Mouse (Mus musculus): ENCODE measurements around the gene Anxa4.

Anxa4 gene

GRCm38 (mm10) chr6:86749817-86750216, 43.6 kb downstream of the Anxa4 start:
- DNase-seq = no peak

DNA sequence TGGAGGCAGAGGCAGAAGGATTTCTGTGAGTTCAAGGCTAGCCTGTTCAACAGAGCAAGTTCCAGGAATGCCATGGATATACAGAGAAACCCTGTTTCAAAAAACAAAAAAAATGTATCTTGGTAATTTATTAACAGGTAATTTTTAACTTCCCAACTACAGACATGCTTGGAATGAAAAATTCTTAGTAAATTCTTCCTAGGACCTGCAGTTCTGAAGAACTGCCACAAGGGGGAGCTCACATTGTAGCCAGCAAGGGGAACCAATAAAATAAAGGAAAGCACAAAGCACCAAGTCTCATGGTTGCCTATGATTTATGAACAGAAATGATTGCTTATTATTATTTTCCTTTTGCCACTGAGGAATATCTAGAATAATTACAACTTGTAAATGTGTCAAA, 46.2 kb downstream of the Anxa4 start:
- peak; percentile 75 for DNase-seq

DNA sequence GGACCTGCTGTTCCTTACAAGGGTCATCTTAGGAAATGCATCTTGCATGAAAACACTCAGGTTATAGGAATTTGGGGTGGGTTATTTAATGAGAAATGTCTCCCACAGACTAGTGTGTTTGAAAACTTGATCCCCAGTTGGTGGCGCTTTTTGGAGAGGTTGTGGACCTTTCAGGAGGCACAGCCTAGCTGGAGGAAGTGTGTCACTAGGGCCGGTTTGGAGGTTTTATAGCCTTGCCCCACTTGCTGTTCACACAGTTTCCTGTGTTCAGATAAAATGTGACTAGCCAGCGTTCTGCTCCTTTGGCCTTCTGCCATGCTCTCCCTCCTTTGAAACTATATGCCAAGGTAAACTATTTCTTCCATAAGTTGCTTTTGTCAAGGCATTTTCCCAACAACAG, 52.7 kb downstream of the Anxa4 start:
- DNase-seq = no peak

DNA sequence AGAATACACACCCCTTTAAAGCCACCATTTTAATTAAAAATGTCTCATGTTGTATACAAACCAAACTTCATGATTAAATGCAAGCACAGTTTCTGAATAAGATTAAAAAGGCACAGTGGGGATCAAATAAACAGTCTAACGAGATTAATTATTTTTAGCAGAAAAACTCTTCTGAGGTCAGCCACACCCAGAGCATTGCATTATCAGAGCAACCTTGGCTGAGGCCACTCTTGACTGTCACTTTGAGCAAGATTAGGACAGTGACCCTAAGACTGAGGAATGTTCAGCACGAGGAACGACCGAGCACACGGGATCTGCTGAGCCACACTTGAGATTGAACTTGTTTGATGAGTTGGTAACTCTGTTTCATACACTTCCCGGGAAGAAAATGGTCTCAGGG, 56.6 kb downstream of the Anxa4 start:
- DNase-seq = no peak

DNA sequence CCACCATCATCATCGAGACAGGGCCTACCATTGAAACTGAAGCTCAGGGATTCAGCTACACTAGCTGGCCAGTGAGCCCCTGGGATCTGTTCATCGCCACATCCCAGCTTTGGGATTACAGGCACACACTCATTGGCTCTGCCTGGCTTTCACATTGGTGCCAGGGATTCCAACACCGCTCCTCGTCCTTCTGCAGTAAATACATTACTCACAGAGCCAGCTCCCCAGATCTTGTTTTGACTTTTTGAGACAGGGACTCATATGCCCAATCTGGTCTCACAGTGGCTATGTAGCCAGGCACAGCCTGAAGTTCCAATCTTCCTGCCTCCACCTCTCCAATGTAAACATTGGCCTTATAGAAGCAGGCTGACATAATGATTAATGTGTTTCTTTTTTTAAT, 57.1 kb downstream of the Anxa4 start:
- DNase-seq = no peak

- peak; percentile 96 for DNase-seq
These were observed 60.1 kb downstream of the Anxa4 start, which contains the start of gene Gmcl1 for GRCm38 (mm10) chr6:86733183-86733876. Gmcl1 (minus strand) TSS chr6:86733383.

GRCm38 (mm10) chr6:86732276-86733173, 60.9 kb downstream of the Anxa4 start:
- peak; percentile 50 for DNase-seq

- DNase-seq = no peak
These were observed 64.7 kb downstream of the Anxa4 start for GRCm38 (mm10) chr6:86728711-86729110.

DNA sequence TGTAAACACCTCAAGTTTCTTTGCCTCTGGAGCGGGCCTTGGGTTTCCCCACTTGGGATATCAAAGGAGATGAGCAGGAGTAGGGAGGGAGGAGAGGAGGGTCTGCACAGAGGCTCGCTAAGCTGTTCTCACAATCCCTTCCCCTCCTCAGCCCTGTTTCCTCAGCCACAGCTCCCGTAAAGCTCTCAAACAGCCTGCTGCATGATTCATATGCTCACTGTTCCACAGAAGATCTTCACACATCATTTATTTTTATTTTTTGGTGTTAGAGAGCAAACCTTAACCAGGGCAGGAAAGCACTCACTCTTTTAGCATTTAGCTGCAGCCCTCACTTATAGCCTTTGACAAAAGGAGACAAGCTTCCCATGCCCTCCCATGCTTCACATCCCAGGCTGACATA, 71.4 kb downstream of the Anxa4 start:
- no peak for DNase-seq

GRCm38 (mm10) chr6:86708072-86708774, 85.2 kb downstream of the Anxa4 start:
- no peak for DNase-seq

GRCm38 (mm10) chr6:86702577-86702976, 90.8 kb downstream of the Anxa4 start:
- DNase-seq = no peak

GRCm38 (mm10) chr6:86697903-86698302, 95.5 kb downstream of the Anxa4 start:
- no peak for DNase-seq

- DNase-seq = no peak
These were observed 97.2 kb downstream of the Anxa4 start for GRCm38 (mm10) chr6:86696213-86696612.

GRCm38 (mm10) chr6:86694465-86694864, 98.9 kb downstream of the Anxa4 start:
- DNase-seq = peak; percentile 72

- DNase-seq = no peak
These were observed 103.7 kb downstream of the Anxa4 start for GRCm38 (mm10) chr6:86689671-86690070.

GRCm38 (mm10) chr6:86686971-86687370, 106.4 kb downstream of the Anxa4 start:
- DNase-seq = no peak
